Mouse (Mus musculus): ENCODE results near the gene Nppb.

DNA sequence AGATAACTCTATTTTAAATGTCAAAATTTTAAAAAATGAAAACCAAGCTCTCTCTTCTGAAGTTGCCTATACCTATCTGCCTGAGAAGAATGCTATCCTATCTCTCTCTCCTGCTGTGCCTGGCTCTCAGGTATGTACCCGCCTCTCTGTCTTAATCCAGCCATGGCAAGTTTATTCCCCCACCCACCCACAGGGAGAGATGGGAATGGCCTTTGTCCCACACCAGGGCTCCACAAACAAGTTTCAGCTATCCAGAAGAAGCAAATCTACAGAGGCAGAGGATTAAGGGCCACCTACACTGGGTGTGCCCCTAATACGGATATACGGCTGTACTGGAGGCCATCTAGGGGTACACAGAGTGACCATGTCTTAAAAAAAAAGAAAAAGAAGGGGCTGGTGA is 49.9 kb downstream of the Nppb start:
- TF ChIP-seq CTCF (IDR thresholded peaks at IDR 0.05; ENCODE audit: borderline replicate concordance, control insufficient read depth, extremely low read depth, insufficient read depth, low read length, poor library complexity): no peak
- TF ChIP-seq POLR2A (IDR thresholded peaks at IDR 0.05; ENCODE audit: control insufficient read depth, extremely low read depth, insufficient read depth, low read length, poor library complexity): no peak
